Mouse (Mus musculus) bone marrow macrophage, adult 2 months (primary cell): Measurements from ENCODE around the gene Atp13a3.

ENCODE experiments used
- CTCF ChIP-seq: IDR thresholded peaks from 2 replicates; pipeline ENCODE4 v1.5.1; 2012; ENCODE audit warnings: low read depth, mild to moderate bottlenecking, low read length, moderate library complexity
- POLR2A ChIP-seq: IDR thresholded peaks from 2 replicates; pipeline ENCODE4 v1.6.1; 2012; ENCODE audit warnings: mild to moderate bottlenecking, low read depth, low read length, borderline replicate concordance

DNA sequence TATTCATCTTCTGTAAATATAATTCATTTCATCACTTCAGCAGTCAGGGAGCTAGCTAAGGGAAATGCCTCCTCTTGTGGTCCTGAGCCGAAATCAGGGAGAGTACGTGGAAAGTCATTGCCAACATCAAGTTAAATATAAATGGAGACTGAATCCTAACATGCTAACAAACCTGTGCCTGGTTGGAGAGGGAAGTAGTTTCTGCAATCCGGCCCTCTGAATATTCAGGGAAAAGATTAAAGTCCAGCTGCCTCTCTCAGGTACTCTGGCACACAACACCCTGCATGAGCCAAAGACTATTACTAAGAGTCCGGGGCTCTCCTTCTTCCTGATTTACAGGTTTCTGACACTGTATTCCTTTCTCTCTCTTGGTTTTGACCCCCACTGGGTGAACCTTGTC is 35.6 kb upstream of the Atp13a3 start:
- TF ChIP-seq POLR2A (no peak), CTCF (no peak)
